Mouse (Mus musculus) embryonic fibroblast, embryonic 13.5 days (primary cell): ENCODE data around the gene Sirt5.

Experiments
- CTCF ChIP-seq: IDR thresholded peaks from 2 replicates; pipeline ENCODE4 v1.5.1; 2011; ENCODE audit warnings: mild to moderate bottlenecking, control low read depth, low read length, moderate library complexity, borderline replicate concordance; ENCODE audit not compliant: insufficient read depth
- POLR2A ChIP-seq: IDR thresholded peaks from 2 replicates; pipeline ENCODE4 v1.6.1; 2011; ENCODE audit warnings: low read depth, mild to moderate bottlenecking, control low read depth, low read length, moderate library complexity

DNA sequence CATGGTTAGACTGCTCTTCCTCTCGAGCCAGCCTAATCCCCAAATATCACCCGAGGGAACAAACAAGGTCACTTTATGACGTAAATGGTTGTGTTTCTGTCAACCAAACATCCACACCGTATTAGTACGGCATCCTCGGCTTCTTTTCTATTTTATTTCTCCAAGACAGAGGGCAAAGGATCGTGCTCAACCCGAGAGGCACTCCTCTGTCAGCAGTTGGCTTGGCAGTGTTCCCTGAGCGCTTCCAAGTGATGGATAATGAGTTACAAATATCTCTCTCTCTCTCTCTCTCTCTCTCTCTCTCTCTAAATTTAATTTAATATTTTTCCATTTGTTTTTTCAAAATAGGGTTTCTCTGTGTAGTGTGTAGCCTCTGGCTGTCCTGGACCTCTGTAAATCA, 2.9 kb upstream of the Sirt5 start:
- TF ChIP-seq CTCF (no peak), POLR2A (no peak)
